8 mouse cellular contexts compared by ENCODE assay signal in genomic region chr9:112118411-112119105, GRCm38 (mm10).
DNase-seq lines count a peak whose midpoint lies in the region; ATAC-seq and TF ChIP-seq lines count a peak whose summit lies in the region.

No protein-coding gene starts in this region.

- TF ChIP-seq EP300 in heart, adult 2 months (IDR thresholded peaks at IDR 0.05; ENCODE audit: insufficient read depth, low read depth, low read length): no peak

- TF ChIP-seq POLR2A in heart, adult 2 months (IDR thresholded peaks at IDR 0.05; ENCODE audit: insufficient read depth, low read depth, low read length): no peak

- peak overlapping the region; percentile 4; the same call in 1 of the 2 replicates for H3K4me3 ChIP-seq in heart, adult 2 months
- peak overlapping the region; percentile 51 for H3K4me3 ChIP-seq in forebrain, embryonic 10.5 days
- peak overlapping the region; percentile 17 for H3K4me3 ChIP-seq in hindbrain, embryonic 16.5 days (ENCODE audit: low read length)
- H3K4me3 ChIP-seq in midbrain, embryonic 16.5 days (ENCODE audit: low read depth, low read length): peak overlapping the region; percentile 18

- DNase-seq in heart, adult 2 months: peak; percentile 7 to 29
- DNase-seq in heart, postnatal 25 days (ENCODE audit: low spot score): no peak
- DNase-seq in brain, adult 2 months (ENCODE audit: low read depth, low spot score): peak; percentile 91
- peak; percentile 52 for DNase-seq in forebrain, embryonic 10.5 days (ENCODE audit: extremely low spot score, low spot score)
- DNase-seq in gastrocnemius, postnatal 36 days: no peak

- WGBS in heart, adult 2 months: 4% methylated on average over 22 of the region's 22 CpGs
- 1% methylated on average over 22 of the region's 22 CpGs for WGBS in forebrain, embryonic 10.5 days
- 3% methylated on average over 22 of the region's 22 CpGs for WGBS in hindbrain, embryonic 16.5 days
- WGBS in midbrain, embryonic 16.5 days: 3% methylated on average over 22 of the region's 22 CpGs

- H3K27ac ChIP-seq in heart, adult 2 months: peak overlapping the region; percentile 26; the same call in 1 of the 2 replicates
- H3K27ac ChIP-seq in forebrain, embryonic 10.5 days: peak overlapping the region; percentile 76
- peak overlapping the region; percentile 72 for H3K27ac ChIP-seq in hindbrain, embryonic 16.5 days (ENCODE audit: low read depth, low read length)
- H3K27ac ChIP-seq in midbrain, embryonic 16.5 days (ENCODE audit: low read length): peak overlapping the region; percentile 83

- peaks cover 1% of the 10 kb centered on the region; the same call in 1 of the 2 replicates for H3K4me1 ChIP-seq in heart, adult 2 months (ENCODE audit: control insufficient read depth, insufficient read depth, low read length)
- peaks cover 33% of the 10 kb centered on the region for H3K4me1 ChIP-seq in forebrain, embryonic 10.5 days
- peaks cover 21% of the 10 kb centered on the region for H3K4me1 ChIP-seq in hindbrain, embryonic 16.5 days (ENCODE audit: control insufficient read depth, insufficient read depth, low read depth, low read length)
- peaks cover 26% of the 10 kb centered on the region for H3K4me1 ChIP-seq in midbrain, embryonic 16.5 days (ENCODE audit: control insufficient read depth, insufficient read depth, low read length)

- no peak for TF ChIP-seq CTCF in heart, adult 2 months (IDR thresholded peaks at IDR 0.05)

- H3K9me3 ChIP-seq in forebrain, embryonic 10.5 days: no peaks in the 10 kb centered on the region
- no peaks in the 10 kb centered on the region for H3K9me3 ChIP-seq in hindbrain, embryonic 16.5 days (ENCODE audit: control insufficient read depth, low read length)
- no peaks in the 10 kb centered on the region for H3K9me3 ChIP-seq in midbrain, embryonic 16.5 days (replicated peaks; ENCODE audit: control insufficient read depth, low read length, poor library complexity, severe bottlenecking)

- no peaks in the 10 kb centered on the region for H3K36me3 ChIP-seq in heart, adult 2 months (ENCODE audit: control insufficient read depth, insufficient read depth, low read length)
- H3K36me3 ChIP-seq in forebrain, embryonic 10.5 days (replicated peaks): no peaks in the 10 kb centered on the region
- H3K36me3 ChIP-seq in hindbrain, embryonic 16.5 days (ENCODE audit: control insufficient read depth, insufficient read depth, low read length): peaks cover 3% of the 10 kb centered on the region; the same call in 1 of the 2 replicates
- H3K36me3 ChIP-seq in midbrain, embryonic 16.5 days (ENCODE audit: control insufficient read depth, insufficient read depth, low read length): no peaks in the 10 kb centered on the region

- H3K79me2 ChIP-seq in heart, adult 2 months (replicated peaks; ENCODE audit: control insufficient read depth, insufficient read depth, low read length): no peaks in the 10 kb centered on the region

- H3K4me2 ChIP-seq in hindbrain, embryonic 16.5 days (ENCODE audit: low read length): peak overlapping the region; percentile 49
- H3K4me2 ChIP-seq in midbrain, embryonic 16.5 days (ENCODE audit: low read length): peak overlapping the region; percentile 50

- H3K27me3 ChIP-seq in heart, adult 2 months (ENCODE audit: control insufficient read depth, insufficient read depth, low read length): no peaks in the 10 kb centered on the region
- H3K27me3 ChIP-seq in forebrain, embryonic 10.5 days (ENCODE audit: poor library complexity, severe bottlenecking): peaks cover 49% of the 10 kb centered on the region
- no peaks in the 10 kb centered on the region for H3K27me3 ChIP-seq in hindbrain, embryonic 16.5 days (replicated peaks; ENCODE audit: control insufficient read depth, insufficient read depth, low read length)
- no peaks in the 10 kb centered on the region for H3K27me3 ChIP-seq in midbrain, embryonic 16.5 days (ENCODE audit: control insufficient read depth, insufficient read depth, low read depth, low read length)

- ATAC-seq in hindbrain, embryonic 16.5 days: peak; percentile 85
- peak; percentile 86 for ATAC-seq in midbrain, embryonic 16.5 days
- ATAC-seq in monocyte, adult 5-6 weeks (replicated peaks; ENCODE audit: insufficient number of reproducible peaks, low FRiP score, low TSS enrichment, poor library complexity, severe bottlenecking): no peak

- H3K9ac ChIP-seq in heart, adult 2 months (ENCODE audit: low read depth, low read length): no peak overlapping the region
- peak overlapping the region; percentile 44 for H3K9ac ChIP-seq in hindbrain, embryonic 16.5 days (ENCODE audit: low read depth, low read length)
- peak overlapping the region; percentile 51 for H3K9ac ChIP-seq in midbrain, embryonic 16.5 days (ENCODE audit: low read depth, low read length)

- intact Hi-C loops in heart, adult 2 months (cut with DNase I): no loop called here
- intact Hi-C loops in heart, postnatal 25 days (cut with DNase I): no loop called here
- intact Hi-C loops in gastrocnemius, postnatal 36 days (cut with DNase I): no loop called here

Comparison
In these comparisons a context has a peak if more than half of its experiments do, and no peak if none do; other contexts are left out.
1. DNase-seq: peak in heart, adult 2 months (2 of 2), brain, adult 2 months (single experiment) and forebrain, embryonic 10.5 days (single experiment); none in heart, postnatal 25 days (single experiment) and gastrocnemius, postnatal 36 days (0 of 2).
2. H3K27ac ChIP-seq: peak in every context shown above with its lines; median percentile 83 in midbrain, embryonic 16.5 days; 76 in forebrain, embryonic 10.5 days; 72 in hindbrain, embryonic 16.5 days; 26 in heart, adult 2 months.
3. Peak in every context shown above with its lines, with median percentiles within 50 percentile points of each other: H3K4me3 ChIP-seq.